Mouse (Mus musculus): ENCODE data around the gene Mdga1. TPM values are rescaled to one million over a fixed set of nuclear protein-coding genes. Genes with fewer than 3 reads are reported as not detected.

Gene Mdga1
- polyA plus RNA-seq, 1 experiment: 8.0 TPM

DNA sequence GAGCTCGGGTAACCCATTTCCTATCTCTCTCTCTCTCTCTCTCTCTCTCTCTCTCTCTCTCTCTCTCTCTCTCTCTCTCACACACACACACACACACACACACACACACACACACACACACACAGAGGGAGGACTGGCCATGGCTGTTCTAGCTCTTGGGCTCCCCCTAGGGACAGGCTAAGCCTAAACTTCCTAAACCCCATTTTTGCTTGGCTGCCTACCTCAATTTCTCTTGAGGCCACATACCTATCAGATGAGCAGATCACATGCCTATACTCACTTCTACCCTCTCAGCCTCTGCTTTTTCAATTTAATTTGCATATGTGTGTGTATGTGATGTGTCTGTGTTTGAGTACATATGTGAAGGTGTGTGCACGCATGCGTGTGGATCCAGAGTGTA lies 111.1 kb downstream of the Mdga1 start:
- Histone ChIP-seq H3K27ac (ENCODE audit: insufficient read depth, low read length) (no peak overlapping the region), H3K4me1 (ENCODE audit: control insufficient read depth, insufficient read depth, low read length) (peaks cover 4% of the 10 kb centered on the region; the same call in 1 of the 2 replicates), H3K27me3 (ENCODE audit: control insufficient read depth, insufficient read depth, low read length) (no peaks in the 10 kb centered on the region), H3K4me3 (replicated peaks; ENCODE audit: insufficient read depth, low read depth, low read length) (no peak overlapping the region)
- 90% methylated on average over 3 of the region's 3 CpGs for WGBS
- TF ChIP-seq CTCF (IDR thresholded peaks at IDR 0.05; ENCODE audit: borderline replicate concordance, insufficient read depth, low read depth, low read length) (peak; percentile 51), POLR2A (IDR thresholded peaks at IDR 0.05; ENCODE audit: borderline replicate concordance, insufficient read depth, low read length) (no peak)
- no peak for DNase-seq

DNA sequence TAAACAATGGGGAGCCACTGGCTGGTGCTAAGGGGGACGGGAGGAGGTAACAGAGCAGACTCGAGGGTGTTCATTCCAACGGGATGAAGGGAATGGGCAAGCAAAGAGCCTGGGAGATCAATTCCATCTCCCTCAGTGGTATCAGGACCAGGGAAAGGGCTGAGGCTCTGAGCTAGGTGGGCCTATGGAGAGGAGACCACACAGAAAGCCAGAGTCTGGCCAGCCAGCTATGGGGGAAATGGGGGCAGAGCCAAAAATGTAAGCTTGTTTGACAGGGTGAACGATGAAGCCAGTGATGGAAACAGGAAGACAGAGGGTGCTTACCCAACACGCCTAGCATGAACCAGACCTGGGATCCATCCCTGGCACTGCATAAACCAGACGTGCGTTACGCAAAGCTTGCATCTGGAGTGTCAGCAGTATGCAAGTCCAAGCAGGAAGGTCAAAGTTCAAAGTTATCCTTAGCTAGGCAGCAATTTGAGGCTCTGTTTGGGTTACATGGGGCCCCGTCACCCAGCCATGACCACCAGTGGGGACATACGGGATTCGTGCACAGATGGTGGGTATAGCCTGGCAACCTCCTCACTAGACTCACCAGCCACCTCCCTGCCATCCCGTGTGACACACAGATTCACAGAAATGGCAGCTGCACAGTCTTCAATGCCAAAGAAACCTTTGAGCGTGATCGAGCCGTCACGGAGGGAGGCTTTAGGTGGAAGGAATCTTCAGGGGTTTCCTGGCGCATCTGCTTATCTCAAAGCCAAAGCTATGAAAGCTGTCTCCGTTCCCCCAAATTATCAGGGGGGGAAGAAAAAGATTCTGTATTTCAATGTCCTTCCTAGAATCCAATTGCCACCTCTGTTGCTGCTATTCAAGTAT lies 113.9 kb downstream of the Mdga1 start:
- TF ChIP-seq CTCF (IDR thresholded peaks at IDR 0.05; ENCODE audit: borderline replicate concordance, insufficient read depth, low read depth, low read length): no peak
- no peak overlapping the region for H3K27ac ChIP-seq (ENCODE audit: insufficient read depth, low read length)
- peaks cover 4% of the 10 kb centered on the region; the same call in 1 of the 2 replicates for H3K4me1 ChIP-seq (ENCODE audit: control insufficient read depth, insufficient read depth, low read length)
- 67% methylated on average over 18 of the region's 18 CpGs for WGBS
- no peak overlapping the region for H3K4me3 ChIP-seq (replicated peaks; ENCODE audit: insufficient read depth, low read depth, low read length)
- no peaks in the 10 kb centered on the region for H3K27me3 ChIP-seq (ENCODE audit: control insufficient read depth, insufficient read depth, low read length)
- DNase-seq: no peak

DNA sequence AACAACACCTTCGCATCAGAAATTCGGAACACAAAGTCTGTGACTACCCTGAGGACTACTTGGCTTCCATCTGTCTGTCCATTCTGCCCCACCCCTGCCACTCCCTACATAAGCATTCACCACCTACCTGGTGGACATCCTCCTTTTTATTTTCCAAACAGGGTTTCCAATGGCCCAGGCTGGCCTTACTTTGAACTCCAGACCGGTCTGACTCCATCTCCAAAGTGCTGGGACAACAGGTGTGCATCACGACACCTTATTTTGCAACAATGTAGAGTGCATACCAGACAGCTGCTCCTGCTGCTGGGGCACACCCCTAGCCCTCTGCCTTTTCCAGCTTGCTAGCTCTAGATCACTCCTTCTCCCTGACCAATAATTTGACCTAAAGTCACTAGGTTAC lies 115.1 kb downstream of the Mdga1 start:
- TF ChIP-seq POLR2A (IDR thresholded peaks at IDR 0.05; ENCODE audit: borderline replicate concordance, insufficient read depth, low read length) (no peak), CTCF (IDR thresholded peaks at IDR 0.05; ENCODE audit: borderline replicate concordance, insufficient read depth, low read depth, low read length) (no peak)
- WGBS: 97% methylated on average over 4 of the region's 4 CpGs
- Histone ChIP-seq H3K27ac (ENCODE audit: insufficient read depth, low read length) (no peak overlapping the region), H3K4me1 (ENCODE audit: control insufficient read depth, insufficient read depth, low read length) (peaks cover 4% of the 10 kb centered on the region; the same call in 1 of the 2 replicates), H3K4me3 (replicated peaks; ENCODE audit: insufficient read depth, low read depth, low read length) (no peak overlapping the region), H3K27me3 (ENCODE audit: control insufficient read depth, insufficient read depth, low read length) (no peaks in the 10 kb centered on the region)
- DNase-seq: no peak

DNA sequence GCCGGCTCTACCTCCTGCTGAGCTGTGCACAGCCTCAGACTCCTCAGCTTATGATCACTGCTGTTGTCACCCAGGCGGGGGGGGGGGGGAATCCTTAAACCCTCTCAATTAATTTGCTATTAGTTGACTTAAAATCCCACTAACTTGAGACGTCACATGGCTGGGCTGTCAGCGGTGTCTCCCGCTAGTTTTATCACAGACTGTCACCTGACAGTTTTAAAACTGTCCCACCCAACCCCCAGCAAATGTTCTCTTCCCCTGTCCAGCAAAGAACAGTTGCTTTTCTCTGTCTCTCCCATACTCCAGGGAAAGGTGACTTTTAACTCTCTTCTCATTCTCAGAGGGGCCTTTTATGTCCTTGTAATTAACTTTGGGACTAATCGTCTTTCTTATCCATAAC lies 115.5 kb downstream of the Mdga1 start:
- H3K27me3 ChIP-seq (ENCODE audit: control insufficient read depth, insufficient read depth, low read length): no peaks in the 10 kb centered on the region
- 77% methylated on average over 6 of the region's 6 CpGs for WGBS
- no peak for DNase-seq
- H3K4me1 ChIP-seq (ENCODE audit: control insufficient read depth, insufficient read depth, low read length): peaks cover 4% of the 10 kb centered on the region; the same call in 1 of the 2 replicates
- TF ChIP-seq CTCF (IDR thresholded peaks at IDR 0.05; ENCODE audit: borderline replicate concordance, insufficient read depth, low read depth, low read length) (no peak), POLR2A (IDR thresholded peaks at IDR 0.05; ENCODE audit: borderline replicate concordance, insufficient read depth, low read length) (no peak)
- H3K27ac ChIP-seq (ENCODE audit: insufficient read depth, low read length): no peak overlapping the region
- H3K4me3 ChIP-seq (replicated peaks; ENCODE audit: insufficient read depth, low read depth, low read length): no peak overlapping the region

DNA sequence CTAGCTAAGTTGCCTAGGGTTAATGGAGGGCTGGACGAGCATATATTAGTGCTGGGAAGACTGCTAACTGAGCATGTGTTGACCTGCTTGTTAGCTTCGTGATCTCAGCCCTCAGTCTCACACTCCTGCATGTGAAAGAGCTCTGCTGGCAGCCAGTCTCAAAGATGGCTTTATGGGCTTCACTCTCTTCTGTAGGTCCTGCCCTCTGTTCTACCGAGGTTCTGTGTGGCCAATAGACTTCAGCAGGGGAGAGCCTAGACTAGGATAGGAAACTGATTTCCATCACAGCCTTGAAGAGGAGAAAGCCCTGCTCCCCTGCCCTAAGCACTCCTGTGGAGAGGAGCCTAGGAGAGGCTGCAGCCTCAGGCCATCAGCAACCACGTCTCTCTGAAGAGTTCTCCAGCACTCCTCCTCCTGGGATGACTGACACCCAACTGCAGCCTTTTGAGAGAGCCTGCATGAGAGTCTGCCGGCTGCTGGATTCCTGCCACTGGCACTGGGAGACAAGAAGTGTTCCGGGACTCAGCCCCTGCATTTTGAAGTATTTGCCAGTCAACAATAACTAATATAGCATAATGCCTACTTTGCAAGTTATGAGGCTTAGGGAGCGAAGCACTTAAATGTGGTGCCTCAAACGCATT lies 116.9 kb downstream of the Mdga1 start:
- Histone ChIP-seq H3K27ac (ENCODE audit: insufficient read depth, low read length) (no peak overlapping the region), H3K4me3 (replicated peaks; ENCODE audit: insufficient read depth, low read depth, low read length) (no peak overlapping the region), H3K27me3 (ENCODE audit: control insufficient read depth, insufficient read depth, low read length) (no peaks in the 10 kb centered on the region), H3K4me1 (ENCODE audit: control insufficient read depth, insufficient read depth, low read length) (peaks cover 4% of the 10 kb centered on the region; the same call in 1 of the 2 replicates)
- WGBS: 62% methylated on average over 8 of the region's 8 CpGs
- TF ChIP-seq POLR2A (IDR thresholded peaks at IDR 0.05; ENCODE audit: borderline replicate concordance, insufficient read depth, low read length) (no peak), CTCF (IDR thresholded peaks at IDR 0.05; ENCODE audit: borderline replicate concordance, insufficient read depth, low read depth, low read length) (no peak)
- DNase-seq: no peak

DNA sequence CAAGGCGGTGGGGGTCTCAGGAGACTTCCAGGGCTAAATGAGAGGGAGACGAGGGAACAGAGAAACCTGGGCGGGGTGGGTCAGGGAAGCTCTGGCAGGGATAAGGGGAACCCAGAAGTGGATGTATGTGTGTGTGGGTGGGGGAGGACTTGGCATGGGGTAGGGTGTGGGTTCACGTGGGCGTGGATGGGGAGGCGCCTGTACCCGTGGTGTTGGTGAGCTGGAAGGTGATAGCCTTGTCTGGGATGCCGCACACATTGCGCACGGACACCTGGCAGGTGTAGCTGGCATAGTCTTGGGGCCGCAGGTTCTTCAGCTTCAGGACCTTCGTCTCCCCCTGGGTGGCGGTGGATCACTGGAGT lies 120.5 kb downstream of the Mdga1 start:
- 80% methylated on average over 13 of the region's 13 CpGs for WGBS
- Histone ChIP-seq H3K27ac (ENCODE audit: insufficient read depth, low read length) (no peak overlapping the region), H3K27me3 (ENCODE audit: control insufficient read depth, insufficient read depth, low read length) (no peaks in the 10 kb centered on the region), H3K4me1 (ENCODE audit: control insufficient read depth, insufficient read depth, low read length) (no peaks in the 10 kb centered on the region), H3K4me3 (replicated peaks; ENCODE audit: insufficient read depth, low read depth, low read length) (no peak overlapping the region)
- no peak for DNase-seq
- TF ChIP-seq CTCF (IDR thresholded peaks at IDR 0.05; ENCODE audit: borderline replicate concordance, insufficient read depth, low read depth, low read length) (no peak), POLR2A (IDR thresholded peaks at IDR 0.05; ENCODE audit: borderline replicate concordance, insufficient read depth, low read length) (no peak)

DNA sequence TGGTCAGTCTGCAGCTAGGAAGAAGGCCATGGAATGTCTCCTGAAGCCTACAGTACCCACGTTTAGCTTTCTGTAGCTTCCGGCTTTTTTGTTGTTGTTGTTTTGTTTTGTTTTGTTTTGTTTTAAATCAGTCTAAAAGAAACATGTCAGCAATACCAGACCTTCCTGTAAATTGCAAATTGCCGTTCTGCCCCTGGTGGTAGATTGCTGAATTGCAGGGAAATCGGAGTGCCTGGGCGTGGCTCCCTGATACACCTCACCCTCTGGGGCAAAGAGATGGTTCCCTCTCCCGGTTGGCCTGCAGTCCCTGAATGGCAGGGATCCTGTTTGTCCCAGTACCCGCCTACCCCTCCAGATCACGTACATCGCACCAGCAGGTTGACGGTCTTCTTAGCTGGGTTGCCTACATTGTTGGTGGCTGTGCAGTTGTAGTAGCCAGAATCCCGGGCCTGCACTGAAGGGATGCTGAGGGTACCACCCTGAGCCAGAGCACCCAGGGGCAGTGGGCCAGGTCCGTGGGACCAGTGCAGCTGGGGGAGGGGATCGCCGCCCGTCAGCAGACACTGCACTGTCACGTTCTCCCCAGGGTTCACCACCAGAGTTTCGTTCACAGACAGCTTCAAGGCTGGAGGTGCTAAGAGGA lies 121.0 kb downstream of the Mdga1 start:
- no peak for TF ChIP-seq POLR2A (IDR thresholded peaks at IDR 0.05; ENCODE audit: borderline replicate concordance, insufficient read depth, low read length)
- TF ChIP-seq CTCF (IDR thresholded peaks at IDR 0.05; ENCODE audit: borderline replicate concordance, insufficient read depth, low read depth, low read length): peak; percentile 86
- no peak overlapping the region for H3K4me3 ChIP-seq (replicated peaks; ENCODE audit: insufficient read depth, low read depth, low read length)
- no peaks in the 10 kb centered on the region for H3K27me3 ChIP-seq (ENCODE audit: control insufficient read depth, insufficient read depth, low read length)
- H3K27ac ChIP-seq (ENCODE audit: insufficient read depth, low read length): no peak overlapping the region
- H3K4me1 ChIP-seq (ENCODE audit: control insufficient read depth, insufficient read depth, low read length): no peaks in the 10 kb centered on the region
- DNase-seq: peak; percentile 62 to 86
- WGBS: 43% methylated on average over 17 of the region's 17 CpGs
